Mouse (Mus musculus) skeletal muscle tissue, adult 2 months (tissue): ENCODE measurements around the gene Cdiptos.
A peak's percentile ranks its signal among the peaks of the same experiment; 100 is the strongest.

ENCODE experiments used
- DNase-seq: peaks from one replicate; pipeline ENCODE4 v3.0.0-alpha.2; 2012; ENCODE audit warnings: low read depth, low spot score

Cdiptos gene

GRCm38 (mm10) chr7:127014320-127014719 lies 38.4 kb upstream of the Cdiptos start, which contains the start of gene Mvp:
TSS of gene Mvp (minus strand) at chr7:127014621.
- DNase-seq = peak; percentile 62

DNA sequence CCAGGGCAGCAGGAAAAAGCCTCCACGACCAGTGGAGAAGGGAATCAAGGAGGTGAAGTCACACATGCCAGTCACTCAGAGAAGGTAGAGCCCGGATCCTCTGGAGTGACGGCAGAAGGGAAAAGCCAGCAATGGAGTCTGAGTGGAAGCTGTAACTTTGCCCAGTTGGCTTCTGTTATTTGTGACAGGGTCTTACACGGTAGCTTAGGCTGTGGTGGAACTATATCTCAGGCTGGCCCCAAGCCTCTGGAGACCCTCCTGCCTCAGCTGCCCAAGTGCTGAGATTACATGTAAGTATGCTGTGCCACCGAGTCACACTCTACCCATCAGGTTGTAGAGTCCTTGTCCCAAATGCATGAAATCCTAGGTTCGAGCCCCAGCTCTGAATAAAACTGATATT lies 37.5 kb upstream of the Cdiptos start:
- DNase-seq = no peak

GRCm38 (mm10) chr7:127012845-127013244 lies 36.9 kb upstream of the Cdiptos start:
- no peak for DNase-seq

DNA sequence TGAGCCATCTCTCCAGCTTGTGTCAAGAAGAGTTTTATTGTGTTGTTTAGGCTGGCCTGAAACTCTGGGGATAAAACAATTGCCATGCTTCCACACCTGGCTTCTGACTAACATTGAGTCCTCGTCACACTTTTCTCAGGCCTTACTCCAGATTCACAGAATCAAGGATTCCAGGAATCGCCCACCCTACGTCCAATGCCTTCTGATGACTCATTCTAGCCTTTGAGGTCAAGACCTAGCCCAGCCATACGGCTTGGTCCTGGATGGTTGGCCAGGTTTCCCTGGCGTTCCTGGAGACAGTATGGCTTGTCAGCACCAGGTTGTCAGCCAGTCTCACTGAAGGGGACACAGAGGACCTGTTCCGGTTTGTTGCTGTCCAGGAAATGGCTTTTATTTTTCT lies 36.5 kb upstream of the Cdiptos start:
- DNase-seq = no peak

DNA sequence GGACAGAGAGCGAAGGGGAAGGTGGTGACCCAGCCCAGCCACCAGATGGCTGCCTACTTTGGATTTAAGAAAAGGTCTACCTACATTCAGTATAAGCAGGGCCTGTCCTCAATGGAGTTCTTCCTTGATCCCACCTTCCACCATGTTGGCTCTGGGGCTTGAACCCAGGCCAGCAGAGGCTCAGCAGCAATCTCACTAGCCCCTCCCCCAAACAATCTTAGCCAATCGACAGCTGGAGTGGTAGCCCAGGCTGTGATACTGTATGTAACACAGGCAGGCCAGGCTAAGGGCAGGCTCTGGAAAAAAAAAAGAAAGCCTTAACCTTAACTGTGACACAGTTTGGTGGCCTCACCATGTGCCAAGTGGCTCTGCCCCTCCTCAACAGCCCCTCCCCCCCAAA lies 35.8 kb upstream of the Cdiptos start:
- no peak for DNase-seq

GRCm38 (mm10) chr7:127011051-127011450 lies 35.2 kb upstream of the Cdiptos start:
- no peak for DNase-seq

DNA sequence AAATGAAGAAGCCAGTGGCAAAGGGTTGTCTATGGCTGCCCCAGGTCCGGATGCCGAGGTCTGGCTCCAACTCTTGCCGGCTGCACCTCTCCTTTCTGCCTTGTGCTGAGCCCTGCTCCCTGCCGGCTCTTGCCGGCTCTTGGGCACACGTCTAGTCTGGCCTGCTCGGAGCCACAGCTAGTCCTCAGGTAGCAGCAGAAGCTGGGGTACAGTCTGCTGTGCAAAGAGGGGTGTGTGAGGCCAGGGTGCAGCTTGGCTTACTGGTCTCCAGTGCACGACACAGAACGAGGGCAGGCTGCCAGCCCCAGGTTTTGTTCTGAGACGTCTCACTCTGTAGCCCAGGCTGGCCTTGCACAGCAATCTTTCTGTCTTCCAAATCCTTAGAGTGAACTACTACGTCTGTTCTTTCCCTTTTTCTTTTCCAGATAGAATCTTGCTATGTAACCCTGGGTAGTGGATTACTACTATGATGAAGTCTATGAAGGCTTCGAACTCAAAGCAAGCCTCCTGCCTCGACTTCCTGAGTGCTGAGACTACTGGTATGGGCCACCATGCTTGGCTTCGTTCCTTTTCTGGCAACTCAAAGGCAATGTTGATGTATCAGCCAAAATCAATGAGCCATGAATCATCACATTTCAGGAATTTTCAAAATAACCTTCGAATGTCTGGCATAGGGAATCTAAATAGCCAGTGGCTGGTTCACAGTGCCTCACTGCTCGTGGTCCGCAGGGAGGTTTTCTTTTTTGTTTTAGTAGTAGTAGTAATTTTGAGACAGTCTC lies 33.6 kb upstream of the Cdiptos start:
- no peak for DNase-seq

- DNase-seq = peak; percentile 77
These were observed 32.5 kb upstream of the Cdiptos start for GRCm38 (mm10) chr7:127008239-127009019.

GRCm38 (mm10) chr7:127007313-127008024 lies 31.6 kb upstream of the Cdiptos start:
- no peak for DNase-seq

- no peak for DNase-seq
These were observed 28.4 kb upstream of the Cdiptos start for GRCm38 (mm10) chr7:127004122-127004875.

DNA sequence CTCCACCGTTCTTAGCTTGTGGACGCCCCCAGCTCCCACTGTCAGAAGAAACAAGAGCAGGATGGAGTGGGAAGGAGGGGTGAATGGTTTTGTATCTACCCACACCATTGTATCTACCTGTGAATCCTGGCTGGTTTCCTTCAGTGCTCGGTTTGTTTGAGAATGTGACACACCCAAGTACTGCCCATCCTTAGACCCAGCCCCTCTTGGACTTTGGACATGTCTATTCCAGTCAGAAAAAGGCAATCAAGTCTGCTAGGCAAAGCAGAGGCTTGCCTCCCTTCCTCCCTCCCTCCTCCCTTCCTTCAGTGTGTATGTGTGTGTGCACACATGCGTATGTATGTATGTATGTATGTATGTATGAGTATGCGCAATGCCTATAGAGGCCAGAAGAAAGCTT lies 27.7 kb upstream of the Cdiptos start:
- DNase-seq = no peak

DNA sequence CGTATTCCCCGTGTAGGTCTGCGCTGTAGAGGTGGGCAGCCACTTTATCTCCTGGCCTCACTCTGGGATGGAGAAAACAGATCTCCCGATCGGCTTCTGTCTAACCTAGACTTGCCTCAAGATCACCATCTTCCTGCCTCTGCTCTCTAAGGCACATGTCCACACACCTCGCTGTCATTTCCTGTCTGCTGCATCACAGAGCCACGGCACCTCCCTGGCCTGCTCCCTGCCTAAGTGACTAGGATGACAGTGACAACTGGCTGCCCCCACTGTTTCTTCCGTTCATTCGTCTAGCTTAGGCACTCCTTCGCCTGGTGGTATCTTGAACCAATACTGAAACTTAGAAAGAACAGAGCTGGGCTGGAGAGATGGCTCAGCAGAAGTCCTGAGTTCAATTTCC lies 23.7 kb upstream of the Cdiptos start:
- DNase-seq = no peak

DNA sequence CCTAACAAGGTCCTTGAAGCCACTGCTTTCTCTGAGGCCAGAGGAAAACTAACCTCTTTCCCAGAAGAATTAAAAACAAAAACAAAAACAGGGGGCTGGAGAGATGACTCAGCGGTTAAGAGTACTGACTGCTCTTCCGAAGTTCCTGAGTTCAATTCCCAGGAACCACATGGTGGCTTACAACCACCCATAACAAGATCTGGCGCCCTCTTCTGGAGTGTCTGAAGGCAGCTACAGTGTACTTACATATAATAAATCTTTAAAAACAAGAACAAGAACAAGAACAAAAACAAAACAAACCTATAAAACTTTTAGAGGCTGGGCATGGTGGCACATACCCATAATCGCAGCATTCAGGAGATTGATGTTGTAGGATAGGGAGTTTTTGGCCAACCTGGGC lies 20.6 kb upstream of the Cdiptos start:
- no peak for DNase-seq

GRCm38 (mm10) chr7:126988816-126989215 lies 12.9 kb upstream of the Cdiptos start:
- no peak for DNase-seq

DNA sequence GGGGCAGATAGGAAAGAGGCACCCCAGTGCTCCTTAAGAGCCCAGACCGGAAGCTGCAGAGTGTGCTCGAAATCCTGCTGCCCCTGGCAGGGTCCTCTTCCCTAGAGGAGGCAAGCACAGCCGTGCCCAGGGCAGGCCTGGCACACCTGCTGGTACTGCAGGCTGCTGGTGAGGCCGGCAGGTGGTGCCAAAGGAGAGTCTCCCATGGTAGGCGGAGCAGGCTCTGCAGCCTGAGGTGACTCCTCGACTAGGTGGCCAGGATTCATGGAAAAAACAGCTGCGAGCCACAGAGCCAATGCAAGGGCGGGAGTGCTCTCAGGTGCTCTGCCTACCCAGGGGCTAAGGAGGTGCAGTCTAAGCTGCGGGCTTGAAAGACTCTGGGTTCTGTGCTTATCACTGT lies 10.4 kb upstream of the Cdiptos start:
- peak; percentile 63 for DNase-seq

DNA sequence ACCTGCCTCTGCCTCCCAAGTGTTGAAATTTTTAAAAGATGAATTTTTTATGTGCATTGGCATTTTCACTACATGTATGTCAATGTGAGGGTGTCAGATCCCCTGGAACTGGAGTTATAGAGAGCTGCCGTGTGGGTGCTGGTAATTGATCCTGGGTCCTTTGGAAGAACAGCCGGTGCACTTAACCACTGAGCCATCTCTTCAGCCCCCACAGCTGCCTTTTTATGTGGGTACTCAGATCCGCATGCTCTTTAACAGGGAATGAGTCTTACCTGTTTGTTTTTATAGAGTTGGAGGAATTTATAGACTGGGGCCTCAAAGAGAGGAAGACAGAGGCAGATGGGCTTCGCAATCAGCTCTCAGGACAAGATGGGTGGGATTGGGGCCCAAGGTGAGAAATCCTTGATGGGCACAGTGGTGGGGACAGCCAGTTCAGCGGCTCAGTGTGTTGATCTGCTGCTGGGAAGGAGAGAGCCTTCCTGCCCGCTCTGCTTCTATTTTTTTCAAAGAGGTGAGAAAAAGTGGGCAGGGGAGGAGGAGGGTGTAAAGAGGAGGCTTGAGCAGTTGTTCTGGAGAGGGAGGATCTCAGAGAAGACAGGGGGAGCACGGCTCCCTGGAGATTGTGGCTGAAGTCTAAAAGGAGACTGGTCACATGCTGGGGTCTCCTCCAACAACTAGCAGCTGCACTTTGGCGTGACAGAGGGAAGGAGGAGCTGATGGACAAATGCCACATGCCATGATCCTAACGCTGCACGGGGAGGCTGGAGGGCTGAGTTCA lies 9.0 kb upstream of the Cdiptos start:
- no peak for DNase-seq

- DNase-seq = peak; percentile 59
These were observed 7.2 kb upstream of the Cdiptos start for GRCm38 (mm10) chr7:126983113-126983512.

GRCm38 (mm10) chr7:126982054-126982453 lies 6.2 kb upstream of the Cdiptos start:
- no peak for DNase-seq

DNA sequence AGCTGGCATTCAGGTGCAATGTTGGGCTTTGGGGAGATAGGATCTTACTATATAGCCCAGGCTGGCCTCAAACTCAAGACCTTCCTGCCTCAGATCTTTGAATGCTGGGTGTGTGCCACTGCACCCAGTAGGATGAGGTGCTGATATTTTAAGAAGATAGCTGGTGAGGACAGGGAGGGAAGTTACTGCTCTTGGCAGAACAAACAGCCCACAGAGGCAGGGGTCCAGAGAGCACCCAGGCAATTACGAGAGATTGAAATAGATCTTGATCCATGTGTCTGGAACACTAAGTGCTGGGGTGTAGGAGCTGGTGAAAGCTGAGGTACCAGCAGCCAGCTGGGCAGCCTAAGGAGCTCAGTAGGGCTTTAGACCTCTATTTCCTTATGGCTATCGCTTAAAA lies 5.7 kb upstream of the Cdiptos start:
- DNase-seq = peak; percentile 61

DNA sequence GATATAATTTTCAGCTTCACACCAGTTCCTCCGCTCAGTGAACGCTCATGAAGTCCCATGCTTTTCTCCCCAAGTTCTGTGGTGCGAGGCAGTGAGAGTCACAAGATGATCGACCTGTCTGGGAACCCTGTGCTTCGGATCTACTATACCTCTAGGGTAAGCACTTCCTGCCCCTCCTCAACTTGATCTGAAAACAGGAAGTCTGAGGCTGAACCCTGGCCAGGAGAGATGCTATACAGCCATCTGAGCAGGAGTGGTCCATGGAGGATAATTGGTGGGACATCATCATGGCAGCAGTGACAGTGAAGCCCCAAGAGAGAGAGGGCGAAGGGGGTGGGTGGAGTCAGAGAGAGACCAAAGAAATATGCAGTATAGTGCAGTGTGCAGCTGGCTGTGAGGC lies 2.9 kb upstream of the Cdiptos start:
- no peak for DNase-seq
